Mouse (Mus musculus) stomach, embryonic 14.5 days (tissue): ENCODE measurements around the gene Stox2. TPM values are rescaled to one million over a fixed set of nuclear protein-coding genes. Genes with fewer than 3 reads are reported as not detected.

Source experiments
- ATAC-seq: fragments of 200-750 bp; cut with Nextera tagmentation; 2 replicates; pipeline ENCODE4 v1.8.0; 2017; ENCODE audit warnings: low read depth, moderate TSS enrichment; ENCODE audit not compliant: insufficient number of reproducible peaks, insufficient read depth, low FRiP score
- H3K27ac ChIP-seq: fragments of 300-500 bp; sonication (generic); 2 replicates; pipeline ENCODE4 v1.5.1; 2014; ENCODE audit warnings: mild to moderate bottlenecking, low read length, moderate library complexity, mixed read lengths
- H3K27me3 ChIP-seq: fragments of 300-500 bp; sonication (generic); 2 replicates; pipeline ENCODE4 v1.6.1; 2014; ENCODE audit warnings: low read length, control low read depth, mixed read lengths; ENCODE audit not compliant: control insufficient read depth, insufficient read depth
- H3K36me3 ChIP-seq: fragments of 300-500 bp; sonication (generic); 2 replicates; pipeline ENCODE4 v1.6.1; 2014; ENCODE audit warnings: mild to moderate bottlenecking, control low read depth, low read length, moderate library complexity, mixed read lengths; ENCODE audit not compliant: control insufficient read depth, insufficient read depth
- H3K4me1 ChIP-seq: fragments of 300-500 bp; sonication (generic); 2 replicates; pipeline ENCODE4 v1.6.1; 2014; ENCODE audit warnings: low read length, control low read depth, mixed read lengths; ENCODE audit not compliant: control insufficient read depth, insufficient read depth
- H3K4me2 ChIP-seq: fragments of 300-500 bp; sonication (generic); replicated peaks from 2 replicates; pipeline ENCODE4 v1.6.1; 2014; ENCODE audit warnings: low read depth, low read length, control low read depth
- H3K4me3 ChIP-seq: fragments of 300-500 bp; sonication (generic); 2 replicates; pipeline ENCODE4 v1.5.1; 2014; ENCODE audit warnings: low read depth, low read length, control low read depth
- H3K9ac ChIP-seq: fragments of 300-500 bp; sonication (generic); replicated peaks from 2 replicates; pipeline ENCODE4 v1.6.1; 2014; ENCODE audit warnings: low read depth, mild to moderate bottlenecking, control low read depth, low read length, moderate library complexity, mixed read lengths
- H3K9me3 ChIP-seq: fragments of 300-500 bp; sonication (generic); 2 replicates; pipeline ENCODE4 v1.6.1; 2016; ENCODE audit warnings: low read depth, low read length, control low read depth; ENCODE audit not compliant: control insufficient read depth
- WGBS: fragments of 180-500 bp; shearing (Covaris S2); extraction: QIAGEN DNeasy Blood & Tissue Kit; methylation state at CpG from one replicate; pipeline ENCODE4 v1.1.7; 2014; 5-methylcytosine and 5-hydroxymethylcytosine counted together
- polyA plus RNA-seq: library from polyadenylated mRNA; unstranded; fragments of >200 nt; fragmentation: Nextera tagmentation; extraction: Ambion mirVana; gene quantifications from 2 replicates; pipeline ENCODE4 v1.2.1, GENCODE M21; 2014

Stox2 gene
- polyA plus RNA-seq, 1 experiment from 2014 or later, result 20.5 TPM

DNA sequence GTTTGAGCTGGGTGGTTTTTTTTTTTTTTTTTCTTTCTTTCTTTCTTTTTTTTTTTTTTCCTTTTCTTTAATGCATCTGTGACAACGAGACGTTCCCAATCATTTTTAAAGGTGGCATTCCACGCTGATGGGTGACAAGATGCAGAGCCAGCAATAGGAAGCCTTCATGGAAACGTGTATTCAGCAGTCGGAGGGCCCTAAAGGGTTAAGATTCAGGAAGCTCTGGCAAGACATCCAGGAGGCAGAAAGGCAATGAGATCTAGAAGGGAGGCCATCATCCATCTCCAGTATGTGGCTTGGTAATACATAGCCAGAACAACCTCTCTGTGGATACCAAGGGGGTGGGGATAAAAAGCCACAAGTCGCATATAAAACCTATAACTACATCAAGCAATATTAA is 156.5 kb downstream of the Stox2 start:
- Histone ChIP-seq H3K9me3 (no peaks in the 10 kb centered on the region), H3K27ac (no peak overlapping the region), H3K36me3 (no peaks in the 10 kb centered on the region), H3K4me2 (peak overlapping the region; percentile 91), H3K9ac (peak overlapping the region; percentile 87; the same call in 1 of the 2 replicates), H3K27me3 (no peaks in the 10 kb centered on the region), H3K4me3 (peak overlapping the region; percentile 87), H3K4me1 (peaks cover 8% of the 10 kb centered on the region; the same call in 1 of the 2 replicates)
- 8% methylated on average over 6 of the region's 6 CpGs for WGBS
- no peak for ATAC-seq

DNA sequence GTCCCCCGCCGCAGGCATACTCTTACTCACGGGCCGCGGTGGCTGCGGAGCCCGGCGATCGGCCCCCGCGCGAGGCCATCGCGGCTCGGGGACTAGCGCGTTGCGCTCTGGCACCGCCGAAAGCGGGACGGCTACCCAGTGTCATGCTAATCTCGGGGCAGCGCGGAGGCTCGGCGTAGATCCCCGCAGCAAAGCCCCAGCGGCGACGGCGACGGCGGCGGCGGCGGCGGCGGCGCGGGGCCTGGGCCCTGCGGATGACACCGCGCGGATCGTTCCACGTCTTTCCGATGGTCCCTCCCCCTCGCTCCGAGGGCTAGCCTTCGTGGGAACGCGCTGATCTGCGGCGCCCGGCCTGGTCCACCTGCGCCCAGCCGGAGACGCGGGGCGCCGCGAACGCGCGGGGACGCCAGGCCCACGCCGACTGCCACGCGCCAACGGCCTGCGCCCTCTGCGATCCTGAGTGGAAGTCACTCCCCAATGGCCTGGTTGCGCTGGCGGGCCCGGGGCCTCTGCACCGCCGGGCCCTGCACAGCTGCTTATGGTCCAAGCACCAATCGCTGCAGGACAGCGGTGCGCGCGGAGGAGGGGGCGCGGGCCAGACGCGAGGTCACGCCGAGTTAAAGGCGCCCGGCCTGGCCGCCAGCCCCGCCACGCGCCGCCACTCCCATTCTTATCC is 157.2 kb downstream of the Stox2 start:
- Histone ChIP-seq H3K27me3 (no peaks in the 10 kb centered on the region), H3K36me3 (no peaks in the 10 kb centered on the region), H3K4me2 (peak overlapping the region; percentile 91), H3K9me3 (no peaks in the 10 kb centered on the region), H3K4me1 (peaks cover 8% of the 10 kb centered on the region; the same call in 1 of the 2 replicates), H3K9ac (peak overlapping the region; percentile 87), H3K4me3 (peak overlapping the region; percentile 87), H3K27ac (peak overlapping the region; percentile 83)
- peak; percentile 79 for ATAC-seq
- under 1% methylated on average over 85 of the region's 97 CpGs for WGBS

DNA sequence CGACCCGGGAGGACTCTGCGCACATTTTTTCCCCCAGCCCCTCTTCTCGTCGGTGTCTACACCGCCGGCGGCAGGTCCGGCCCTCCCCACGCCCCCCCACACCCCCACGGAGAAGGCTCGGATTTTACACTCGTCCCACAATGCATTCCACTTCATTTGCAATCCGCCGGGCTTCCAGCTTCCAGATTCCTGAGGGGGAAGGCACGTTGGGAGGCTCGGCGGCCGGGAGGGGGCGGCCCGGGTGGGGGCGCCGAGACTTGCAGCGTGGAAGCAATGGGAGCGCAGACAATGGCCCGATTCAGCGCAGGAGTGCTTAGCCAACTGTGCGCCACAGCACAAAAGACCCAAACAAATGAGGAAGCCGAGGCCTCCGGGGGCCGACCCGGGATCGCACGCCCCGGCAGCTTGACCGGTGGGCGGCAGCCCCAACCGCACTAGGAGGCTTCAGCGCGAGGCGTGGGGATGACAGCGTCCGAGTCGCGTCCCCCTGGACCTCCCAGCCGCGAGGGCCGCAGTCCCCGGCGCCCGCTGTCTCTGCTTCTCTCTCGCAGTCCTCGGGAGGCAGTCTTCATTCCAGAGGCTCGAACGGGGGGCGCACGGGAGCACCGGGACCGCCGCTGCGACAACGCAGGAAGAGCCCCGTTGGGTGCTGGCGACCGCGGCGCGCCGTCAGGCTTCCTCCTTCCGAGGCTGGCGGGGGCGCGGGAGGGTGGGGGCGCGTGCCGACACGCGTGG is 157.9 kb downstream of the Stox2 start:
- peak overlapping the region; percentile 83 for H3K27ac ChIP-seq
- H3K9ac ChIP-seq, result peak overlapping the region; percentile 87
- no peaks in the 10 kb centered on the region for H3K36me3 ChIP-seq
- ATAC-seq, result peak; percentile 66; the same call in 1 of the 2 replicates
- H3K4me3 ChIP-seq, result peak overlapping the region; percentile 87
- no peaks in the 10 kb centered on the region for H3K27me3 ChIP-seq
- WGBS, result under 1% methylated on average over 71 of the region's 78 CpGs
- H3K9me3 ChIP-seq, result no peaks in the 10 kb centered on the region
- peak overlapping the region; percentile 91 for H3K4me2 ChIP-seq
- peaks cover 8% of the 10 kb centered on the region; the same call in 1 of the 2 replicates for H3K4me1 ChIP-seq

DNA sequence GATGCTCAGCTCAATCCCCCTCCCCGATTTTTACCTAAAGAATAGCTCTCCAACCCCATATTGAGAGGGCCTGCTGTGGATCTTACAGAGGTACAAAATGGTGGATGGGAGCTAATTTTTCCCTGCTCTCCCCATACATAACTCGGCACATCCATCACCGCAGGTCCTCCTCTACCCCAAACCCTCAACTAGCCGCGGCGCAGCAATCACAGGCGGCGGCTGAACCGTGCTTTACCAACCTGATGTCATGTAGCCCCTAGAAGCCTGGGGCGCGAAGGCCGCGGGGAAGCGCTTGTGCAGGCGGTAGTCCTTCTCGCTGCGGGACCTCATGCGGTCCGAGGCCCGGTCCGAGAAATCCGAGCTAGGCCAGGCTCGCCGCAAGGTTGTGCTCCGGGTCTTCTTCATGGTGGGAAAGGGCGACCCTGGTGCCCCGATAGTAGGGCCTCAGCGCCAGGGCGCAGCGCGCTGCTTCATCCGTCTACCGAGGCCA is 158.5 kb downstream of the Stox2 start:
- Histone ChIP-seq H3K4me2 (peak overlapping the region; percentile 91), H3K9ac (peak overlapping the region; percentile 87), H3K36me3 (no peaks in the 10 kb centered on the region), H3K27me3 (no peaks in the 10 kb centered on the region), H3K4me1 (peaks cover 8% of the 10 kb centered on the region; the same call in 1 of the 2 replicates), H3K4me3 (peak overlapping the region; percentile 87), H3K27ac (peak overlapping the region; percentile 83), H3K9me3 (no peaks in the 10 kb centered on the region)
- 2% methylated on average over 33 of the region's 33 CpGs for WGBS
- ATAC-seq, result peak; percentile 30; the same call in 1 of the 2 replicates

DNA sequence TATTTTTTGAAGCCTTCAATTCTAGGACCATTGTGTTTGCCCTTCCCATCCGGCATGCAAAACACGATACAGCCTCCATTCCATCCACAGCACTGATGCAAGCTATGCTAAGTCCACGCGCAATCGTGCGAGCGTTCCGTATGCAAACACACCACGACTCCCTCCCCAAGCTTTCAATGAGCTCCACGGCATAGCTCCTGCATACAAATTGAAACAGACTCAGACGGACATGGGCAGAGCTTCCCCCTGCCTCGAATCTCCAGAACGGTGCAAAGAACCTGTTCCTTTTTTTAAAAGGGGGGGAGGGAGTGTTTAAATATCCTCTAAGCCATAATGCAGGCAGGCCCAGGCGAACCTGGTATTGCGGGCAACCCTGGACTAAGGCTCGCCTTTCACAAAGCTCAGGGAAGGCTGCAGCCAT is 159.0 kb downstream of the Stox2 start:
- H3K4me2 ChIP-seq, result peak overlapping the region; percentile 91
- 5% methylated on average over 16 of the region's 16 CpGs for WGBS
- H3K4me3 ChIP-seq, result peak overlapping the region; percentile 87
- no peaks in the 10 kb centered on the region for H3K27me3 ChIP-seq
- H3K4me1 ChIP-seq, result peaks cover 8% of the 10 kb centered on the region; the same call in 1 of the 2 replicates
- H3K9me3 ChIP-seq, result no peaks in the 10 kb centered on the region
- ATAC-seq, result no peak
- H3K27ac ChIP-seq, result peak overlapping the region; percentile 83; the same call in 1 of the 2 replicates
- H3K9ac ChIP-seq, result peak overlapping the region; percentile 87
- no peaks in the 10 kb centered on the region for H3K36me3 ChIP-seq

DNA sequence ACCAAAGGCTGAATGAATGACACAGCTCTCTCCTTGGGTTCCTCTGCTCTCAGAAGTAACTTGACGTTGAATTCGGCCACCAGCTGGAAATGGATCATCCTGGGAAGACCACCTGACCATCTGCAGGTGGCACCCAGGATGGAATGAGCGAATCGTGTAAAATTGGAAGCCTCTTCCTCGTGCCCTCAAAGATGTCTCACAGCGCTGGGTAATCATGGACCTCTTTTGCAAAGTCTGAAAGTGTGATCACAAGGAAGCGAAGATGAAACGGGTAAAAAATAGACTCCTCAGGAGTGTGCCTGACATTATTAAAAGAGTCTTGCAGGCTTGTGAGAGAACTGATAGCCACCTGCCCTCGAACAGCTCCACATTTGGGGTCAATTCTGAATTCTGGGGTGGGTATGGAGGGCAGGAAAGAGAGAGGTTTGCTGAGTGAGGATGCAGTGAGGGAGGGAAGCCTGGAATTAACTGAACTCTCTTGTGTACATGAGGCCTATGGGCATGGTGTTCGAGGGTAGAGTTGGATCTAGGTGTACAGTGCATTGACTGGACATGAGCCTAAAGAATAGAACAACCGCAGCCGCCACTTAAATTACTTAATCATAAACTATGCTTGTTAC is 160.0 kb downstream of the Stox2 start:
- Histone ChIP-seq H3K4me2 (peak overlapping the region; percentile 91), H3K9me3 (no peaks in the 10 kb centered on the region), H3K27me3 (no peaks in the 10 kb centered on the region), H3K4me1 (peaks cover 8% of the 10 kb centered on the region; the same call in 1 of the 2 replicates), H3K36me3 (no peaks in the 10 kb centered on the region), H3K27ac (no peak overlapping the region), H3K4me3 (peak overlapping the region; percentile 87; the same call in 1 of the 2 replicates), H3K9ac (0 out of 2 replicates have a peak overlapping the region, but pooled peaks have one; percentile 87)
- 80% methylated on average over 12 of the region's 12 CpGs for WGBS
- no peak for ATAC-seq

DNA sequence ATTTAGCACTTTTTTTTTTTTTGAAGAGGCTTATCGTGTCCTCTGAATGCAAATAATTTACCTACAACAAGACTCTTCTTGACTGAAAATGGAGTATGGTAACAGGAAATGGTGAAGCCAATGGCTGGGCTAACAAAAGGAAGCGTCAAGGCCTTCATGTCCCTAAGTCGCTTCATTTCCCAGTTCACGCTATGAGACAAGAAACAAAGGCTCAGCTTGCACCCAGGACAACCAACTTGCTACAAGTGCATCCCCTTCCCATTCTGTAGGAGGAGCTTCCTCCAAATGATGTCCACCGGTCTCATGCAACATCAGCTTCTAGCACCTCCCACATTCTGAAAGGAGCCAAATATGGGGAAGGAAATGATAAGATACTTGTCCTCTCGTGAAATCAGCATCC is 160.7 kb downstream of the Stox2 start:
- H3K36me3 ChIP-seq, result no peaks in the 10 kb centered on the region
- H3K9ac ChIP-seq, result no peak overlapping the region
- H3K4me3 ChIP-seq, result no peak overlapping the region
- H3K4me1 ChIP-seq, result peaks cover 8% of the 10 kb centered on the region; the same call in 1 of the 2 replicates
- 84% methylated on average over 6 of the region's 6 CpGs for WGBS
- no peak overlapping the region for H3K4me2 ChIP-seq
- no peaks in the 10 kb centered on the region for H3K9me3 ChIP-seq
- no peak overlapping the region for H3K27ac ChIP-seq
- H3K27me3 ChIP-seq, result no peaks in the 10 kb centered on the region
- ATAC-seq, result no peak
